Mouse (Mus musculus) neural tube, embryonic 13.5 days (tissue): ENCODE measurements around the gene Pknox2. TPM values are rescaled to one million over a fixed set of nuclear protein-coding genes. Genes with fewer than 3 reads are reported as not detected.
A peak's percentile ranks its signal among the peaks of the same experiment; 100 is the strongest.

ENCODE experiments used
- ATAC-seq: fragments of 200-750 bp; cut with Nextera tagmentation; 2 replicates; pipeline ENCODE4 v1.8.0; 2017; ENCODE audit warnings: low read depth, mild to moderate bottlenecking, moderate TSS enrichment, moderate library complexity
- H3K27ac ChIP-seq: fragments of 300-500 bp; sonication (generic); replicated peaks from 2 replicates; pipeline ENCODE4 v1.5.1; 2015; ENCODE audit warnings: moderate library complexity, mild to moderate bottlenecking, inconsistent platforms
- H3K27me3 ChIP-seq: fragments of 300-500 bp; sonication (generic); 2 replicates; pipeline ENCODE4 v1.6.1; 2015; ENCODE audit warnings: mild to moderate bottlenecking, inconsistent platforms
- H3K36me3 ChIP-seq: fragments of 300-500 bp; sonication (generic); 2 replicates; pipeline ENCODE4 v1.6.1; 2015; ENCODE audit warnings: mild to moderate bottlenecking, inconsistent platforms
- H3K4me1 ChIP-seq: fragments of 300-500 bp; sonication (generic); replicated peaks from 2 replicates; pipeline ENCODE4 v1.6.1; 2015; ENCODE audit warnings: inconsistent platforms
- H3K4me2 ChIP-seq: fragments of 300-500 bp; sonication (generic); 2 replicates; pipeline ENCODE4 v1.6.1; 2015; ENCODE audit warnings: inconsistent platforms, mild to moderate bottlenecking, moderate library complexity
- H3K4me3 ChIP-seq: fragments of 300-500 bp; sonication (generic); 2 replicates; pipeline ENCODE4 v1.5.1; 2015; ENCODE audit warnings: mild to moderate bottlenecking, inconsistent platforms
- H3K9ac ChIP-seq: fragments of 300-500 bp; sonication (generic); 2 replicates; pipeline ENCODE4 v1.6.1; 2015; ENCODE audit warnings: moderate library complexity, mild to moderate bottlenecking, inconsistent platforms
- H3K9me3 ChIP-seq: fragments of 300-500 bp; sonication (generic); 2 replicates; pipeline ENCODE4 v1.6.1; 2016; ENCODE audit warnings: inconsistent platforms
- WGBS: fragments of 180-500 bp; shearing (Covaris S2); methylation state at CpG from one replicate; pipeline ENCODE4 v1.1.7; 2015; 5-methylcytosine and 5-hydroxymethylcytosine counted together
- polyA plus RNA-seq: library from polyadenylated mRNA; unstranded; fragments of >200 nt; fragmentation: Nextera tagmentation; extraction: Ambion mirVana; gene quantifications from 2 replicates; pipeline ENCODE4 v1.2.1, GENCODE M21; 2015

Pknox2 gene
- polyA plus RNA-seq, 1 experiment from 2014 or later: 59.2 TPM

DNA sequence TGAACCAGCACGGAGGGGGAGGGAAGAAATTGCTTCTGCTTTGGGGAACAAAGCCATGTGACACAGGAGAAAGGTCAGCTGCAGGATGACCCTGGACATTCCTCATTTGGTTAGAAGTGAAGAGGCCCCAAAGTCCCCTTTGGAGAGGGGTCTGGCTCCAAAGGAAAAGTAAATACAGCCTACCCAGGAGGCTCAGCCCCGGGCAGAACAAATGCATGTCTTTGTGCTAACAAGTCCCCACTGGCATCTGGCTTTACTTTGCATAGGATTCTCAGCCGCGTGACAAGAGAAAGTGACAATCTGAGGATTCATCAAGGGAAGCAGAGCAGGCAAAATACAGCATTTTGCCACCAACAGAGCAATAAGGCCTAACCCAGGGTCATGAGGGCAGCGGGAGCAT is 54.1 kb downstream of the Pknox2 start:
- WGBS: 2% methylated on average over 5 of the region's 5 CpGs
- peak overlapping the region; percentile 79 for H3K27ac ChIP-seq
- H3K9me3 ChIP-seq: no peaks in the 10 kb centered on the region
- no peaks in the 10 kb centered on the region for H3K27me3 ChIP-seq
- no peak for ATAC-seq
- H3K4me3 ChIP-seq: no peak overlapping the region
- H3K4me1 ChIP-seq: peaks cover 86% of the 10 kb centered on the region
- no peak overlapping the region for H3K9ac ChIP-seq
- no peak overlapping the region for H3K4me2 ChIP-seq
- no peaks in the 10 kb centered on the region for H3K36me3 ChIP-seq

DNA sequence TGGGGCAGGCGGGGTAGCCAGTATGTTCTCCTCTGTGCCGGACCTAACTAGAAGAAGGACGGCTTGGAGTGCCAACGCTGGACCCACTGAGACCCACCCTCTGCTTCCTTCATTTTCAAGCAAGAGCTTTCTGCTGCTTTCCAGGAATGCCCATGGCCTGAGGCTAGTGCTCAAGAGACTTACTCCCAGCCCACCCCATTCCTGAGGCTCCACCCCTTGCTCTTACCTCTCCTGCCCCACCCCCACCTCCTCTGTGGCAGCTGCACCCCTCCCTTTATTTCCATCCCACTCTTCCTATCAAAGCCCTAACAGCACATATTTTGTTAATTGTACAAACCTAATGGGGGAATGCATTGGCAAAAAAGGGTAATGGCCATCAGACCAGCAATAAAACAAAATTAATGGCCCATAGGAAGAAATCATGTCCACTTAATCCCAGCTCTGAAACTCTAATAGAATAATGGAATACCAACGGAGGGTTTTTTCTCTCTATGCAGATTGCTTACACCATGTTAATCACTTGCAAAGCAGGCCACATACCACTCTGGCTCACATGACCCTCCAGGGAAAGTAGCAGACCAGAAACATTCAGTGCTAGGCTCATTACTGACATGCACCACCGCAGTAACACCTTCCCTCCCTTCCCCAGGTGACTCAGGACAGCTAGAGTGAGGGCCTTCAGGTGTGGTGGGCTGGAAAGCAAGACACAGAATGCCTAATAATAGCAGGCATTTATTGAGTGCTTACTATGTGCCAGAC is 57.1 kb downstream of the Pknox2 start:
- Histone ChIP-seq H3K9ac (peak overlapping the region; percentile 31; the same call in 1 of the 2 replicates), H3K27ac (peak overlapping the region; percentile 74), H3K36me3 (no peaks in the 10 kb centered on the region), H3K4me2 (no peak overlapping the region), H3K4me3 (no peak overlapping the region), H3K9me3 (no peaks in the 10 kb centered on the region), H3K4me1 (peaks cover 75% of the 10 kb centered on the region), H3K27me3 (no peaks in the 10 kb centered on the region)
- peak; percentile 75 for ATAC-seq
- 17% methylated on average over 6 of the region's 6 CpGs for WGBS

DNA sequence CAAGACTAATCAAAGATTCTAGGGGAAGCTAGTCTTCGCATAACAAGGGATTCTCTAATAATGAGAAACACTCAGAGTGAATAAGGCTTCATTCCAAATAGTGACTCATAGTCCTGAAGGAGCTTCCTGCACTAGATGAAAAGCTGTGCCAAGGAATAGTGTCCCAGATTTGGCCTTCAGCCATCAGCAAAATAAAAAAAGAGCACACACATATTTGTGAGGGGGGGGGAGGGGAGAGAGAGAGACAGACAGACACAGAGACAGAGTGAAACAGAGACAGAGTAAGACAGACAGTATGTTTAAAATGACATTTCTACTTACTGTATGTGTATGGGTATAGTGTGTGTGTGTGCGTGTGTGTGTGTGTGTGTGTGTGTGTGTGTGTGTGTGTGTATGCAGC is 61.8 kb downstream of the Pknox2 start:
- Histone ChIP-seq H3K27ac (0 out of 2 replicates have a peak overlapping the region, but pooled peaks have one; percentile 28), H3K4me2 (no peak overlapping the region), H3K9ac (no peak overlapping the region), H3K9me3 (no peaks in the 10 kb centered on the region), H3K27me3 (no peaks in the 10 kb centered on the region), H3K4me1 (peaks cover 50% of the 10 kb centered on the region), H3K36me3 (no peaks in the 10 kb centered on the region), H3K4me3 (no peak overlapping the region)
- ATAC-seq: no peak
- 69% methylated on average over 2 of the region's 2 CpGs for WGBS

DNA sequence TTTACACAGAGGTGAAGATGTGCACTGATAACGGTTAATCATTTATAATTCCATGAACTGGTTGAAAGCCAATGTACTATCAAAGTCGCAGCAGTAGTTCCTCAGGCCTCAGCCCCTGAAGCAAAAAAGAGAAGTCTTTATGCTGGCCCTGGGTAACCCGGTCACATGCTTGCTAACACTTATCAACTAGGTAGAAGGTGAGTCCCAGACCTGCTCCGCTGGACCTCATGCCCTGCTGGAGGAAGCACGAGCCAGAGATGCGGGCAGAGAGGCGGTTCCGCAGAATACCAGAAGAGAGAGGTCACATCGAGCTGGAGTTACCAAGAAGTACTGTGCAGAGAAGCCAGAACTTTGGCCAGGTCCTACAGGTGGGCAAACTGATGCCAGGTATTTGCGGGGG is 65.0 kb downstream of the Pknox2 start:
- no peak overlapping the region for H3K4me3 ChIP-seq
- no peaks in the 10 kb centered on the region for H3K9me3 ChIP-seq
- H3K27ac ChIP-seq: no peak overlapping the region
- H3K36me3 ChIP-seq: no peaks in the 10 kb centered on the region
- no peak for ATAC-seq
- H3K4me2 ChIP-seq: no peak overlapping the region
- WGBS: 96% methylated on average over 10 of the region's 10 CpGs
- peaks cover 49% of the 10 kb centered on the region for H3K4me1 ChIP-seq
- H3K9ac ChIP-seq: no peak overlapping the region
- no peaks in the 10 kb centered on the region for H3K27me3 ChIP-seq

DNA sequence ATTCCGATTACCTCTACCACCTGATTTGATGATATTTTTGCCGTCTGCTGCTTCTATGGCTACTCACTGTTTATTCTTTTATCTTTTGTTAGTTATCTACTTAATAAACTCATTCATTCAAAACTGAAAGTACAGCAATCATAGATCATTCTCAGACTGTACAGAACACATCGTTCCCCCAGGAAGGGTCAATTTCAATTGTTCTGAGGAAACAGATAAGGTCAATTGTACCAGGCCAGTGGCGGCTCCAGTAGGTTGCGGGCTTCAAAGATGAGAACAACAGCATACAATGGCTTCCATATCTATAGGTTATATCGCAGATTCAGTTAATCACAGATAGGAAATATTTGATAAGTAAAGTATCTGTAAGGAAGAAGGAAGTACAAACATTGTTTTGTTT is 66.9 kb downstream of the Pknox2 start:
- no peak for ATAC-seq
- 93% methylated on average over 6 of the region's 6 CpGs for WGBS
- Histone ChIP-seq H3K4me1 (peaks cover 60% of the 10 kb centered on the region), H3K4me2 (no peak overlapping the region), H3K27ac (no peak overlapping the region), H3K27me3 (no peaks in the 10 kb centered on the region), H3K4me3 (no peak overlapping the region), H3K9me3 (no peaks in the 10 kb centered on the region), H3K36me3 (no peaks in the 10 kb centered on the region), H3K9ac (no peak overlapping the region)

DNA sequence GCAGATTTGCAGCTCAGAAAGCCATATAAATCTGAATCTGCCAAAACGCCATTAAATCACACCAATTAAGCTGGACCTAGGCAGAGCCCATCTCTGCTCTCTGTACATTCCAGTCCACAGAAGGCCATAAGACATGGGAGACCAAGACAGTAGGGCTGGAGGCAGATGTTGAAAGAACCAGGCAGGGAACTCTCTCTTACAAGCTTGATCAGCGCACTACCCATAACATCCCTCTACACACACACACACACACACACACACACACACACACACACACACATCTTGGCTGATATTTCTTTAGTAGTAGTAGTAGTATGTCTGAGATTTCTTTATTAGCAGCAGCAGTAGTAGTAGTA is 70.2 kb downstream of the Pknox2 start:
- Histone ChIP-seq H3K9me3 (no peaks in the 10 kb centered on the region), H3K27me3 (no peaks in the 10 kb centered on the region), H3K9ac (peak overlapping the region; percentile 41), H3K4me2 (peak overlapping the region; percentile 39), H3K27ac (peak overlapping the region; percentile 92), H3K4me1 (peaks cover 74% of the 10 kb centered on the region), H3K4me3 (no peak overlapping the region), H3K36me3 (no peaks in the 10 kb centered on the region)
- peak; percentile 44 for ATAC-seq
- 32% methylated on average over 2 of the region's 2 CpGs for WGBS

DNA sequence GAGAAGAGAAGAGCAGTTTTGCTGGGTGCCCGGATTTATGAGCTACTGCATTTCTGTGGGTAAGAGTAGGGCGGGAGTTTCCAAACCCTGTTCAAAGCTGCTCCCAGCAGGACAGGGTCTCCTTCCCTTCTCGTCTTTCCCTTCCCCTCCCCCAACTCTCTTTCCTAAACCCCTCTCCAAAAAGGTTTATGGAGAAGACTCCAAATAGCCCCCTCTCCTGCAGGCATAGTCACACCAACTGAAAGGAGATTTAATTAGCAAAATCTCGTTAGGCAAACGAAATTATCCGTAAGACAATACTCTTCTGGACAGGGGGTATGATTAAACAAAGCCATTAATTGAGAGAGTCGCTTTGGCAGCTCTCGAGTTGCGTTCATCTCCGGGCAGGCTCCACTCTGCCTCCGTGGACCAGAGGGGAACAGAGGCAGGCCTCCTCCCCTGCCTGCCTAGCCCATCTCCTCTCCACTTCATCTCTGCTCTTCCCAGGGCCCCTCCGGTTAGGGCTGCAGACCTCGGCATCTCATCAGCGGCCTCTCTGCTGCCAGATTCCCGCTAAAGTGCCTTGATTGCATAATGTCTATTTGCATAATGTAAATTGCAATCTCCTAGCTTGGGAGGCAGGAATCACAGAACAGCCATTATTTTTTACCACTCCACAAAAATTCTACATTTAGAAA is 70.7 kb downstream of the Pknox2 start:
- peak overlapping the region; percentile 39 for H3K4me2 ChIP-seq

DNA sequence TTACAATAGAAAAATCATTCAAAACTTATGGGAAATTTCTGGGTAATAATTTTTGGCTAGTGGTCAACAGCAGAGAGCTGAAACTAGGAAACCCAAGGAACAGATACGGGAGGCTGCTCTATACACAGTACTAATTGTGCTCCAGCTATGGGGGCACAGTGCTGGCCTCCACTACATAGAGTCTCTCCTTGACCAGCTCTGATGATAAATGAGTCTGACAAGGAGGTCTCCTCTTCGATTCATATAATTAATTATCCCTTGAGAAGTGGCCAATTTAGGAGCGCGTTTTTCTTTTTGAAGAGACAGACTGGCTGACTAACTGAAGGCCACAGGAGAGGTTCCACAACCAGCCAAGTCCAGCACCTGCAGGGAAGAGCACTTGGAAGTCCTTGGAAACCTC is 71.3 kb downstream of the Pknox2 start:
- H3K27ac ChIP-seq: peak overlapping the region; percentile 92
- peaks cover 77% of the 10 kb centered on the region for H3K4me1 ChIP-seq
- WGBS: 29% methylated on average over 4 of the region's 4 CpGs
- ATAC-seq: no peak
- H3K36me3 ChIP-seq: no peaks in the 10 kb centered on the region
- H3K9me3 ChIP-seq: no peaks in the 10 kb centered on the region
- no peaks in the 10 kb centered on the region for H3K27me3 ChIP-seq
- H3K4me2 ChIP-seq: peak overlapping the region; percentile 39; the same call in 1 of the 2 replicates
- H3K4me3 ChIP-seq: no peak overlapping the region
- H3K9ac ChIP-seq: no peak overlapping the region

More for the DNA sequence above, 70.7 kb downstream of the Pknox2 start:
- Histone ChIP-seq H3K27ac (peak overlapping the region; percentile 92), H3K9ac (peak overlapping the region; percentile 41), H3K4me3 (no peak overlapping the region), H3K27me3 (no peaks in the 10 kb centered on the region), H3K4me1 (peaks cover 73% of the 10 kb centered on the region), H3K36me3 (no peaks in the 10 kb centered on the region), H3K9me3 (no peaks in the 10 kb centered on the region)
- ATAC-seq: peak; percentile 84
- WGBS: 5% methylated on average over 15 of the region's 15 CpGs

DNA sequence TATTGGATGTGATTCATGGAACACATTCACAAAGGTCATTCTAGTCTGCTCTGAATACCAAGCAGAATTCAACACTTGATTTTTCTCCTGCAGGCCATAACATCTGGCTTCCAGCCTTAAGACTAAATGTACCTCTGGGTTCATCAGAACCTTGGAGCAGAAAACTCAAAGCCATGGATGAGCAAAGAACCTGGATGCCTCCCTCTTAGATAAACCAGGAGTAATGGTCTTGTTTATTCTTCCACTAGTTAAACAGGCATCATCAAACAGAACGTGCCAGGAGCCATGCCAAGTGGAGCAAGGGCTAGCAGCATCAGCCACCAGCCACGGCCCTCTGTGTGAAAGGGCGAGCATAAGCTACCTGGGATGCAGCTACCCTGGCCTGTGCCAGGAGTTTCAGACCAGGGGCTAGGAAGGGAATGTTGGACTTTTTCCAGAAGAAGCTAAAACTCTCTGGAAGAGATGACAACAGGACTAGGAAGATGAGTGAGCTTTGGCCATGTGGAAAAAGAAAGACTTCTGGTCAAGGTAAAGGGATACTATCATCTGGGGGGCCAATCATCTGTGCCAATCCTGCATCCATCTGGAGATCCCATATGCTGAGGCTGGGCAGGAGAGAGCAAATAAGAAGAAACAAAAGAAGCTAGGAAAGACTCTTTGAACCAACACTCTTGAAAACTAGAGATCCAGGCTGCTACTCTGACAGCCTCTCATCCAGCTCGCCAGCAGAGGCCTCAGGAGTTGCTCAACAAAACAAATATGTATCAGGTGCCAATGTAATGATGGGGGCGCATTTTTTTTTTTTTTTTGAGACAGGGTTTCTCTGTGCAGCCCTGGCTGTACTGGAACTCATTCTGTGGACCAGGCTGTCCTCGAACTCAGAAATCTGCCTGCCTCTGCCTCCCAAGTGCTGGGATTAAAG is 77.6 kb downstream of the Pknox2 start:
- peak overlapping the region; percentile 93 for H3K27ac ChIP-seq

DNA sequence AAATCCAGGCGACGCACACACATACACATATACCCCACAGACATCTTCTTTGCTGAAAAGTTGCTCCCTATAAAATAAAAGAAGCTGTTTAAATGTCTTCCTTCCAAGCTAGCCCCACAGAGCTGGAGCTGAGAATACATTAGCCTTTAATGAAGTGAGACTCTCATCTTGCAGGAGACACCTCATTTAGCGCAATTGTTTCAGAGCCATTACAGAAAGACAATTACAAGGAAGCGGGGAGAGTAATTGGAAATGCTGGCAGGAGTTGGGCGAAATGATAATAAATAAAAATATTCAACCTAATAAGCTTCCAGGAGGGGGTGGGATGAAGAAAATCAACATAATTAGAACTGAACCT is 79.8 kb downstream of the Pknox2 start:
- ATAC-seq: peak; percentile 65
- WGBS: 31% methylated on average over 5 of the region's 5 CpGs
- Histone ChIP-seq H3K27me3 (no peaks in the 10 kb centered on the region), H3K4me2 (no peak overlapping the region; the same call in 1 of the 2 replicates), H3K4me3 (no peak overlapping the region), H3K36me3 (no peaks in the 10 kb centered on the region), H3K9me3 (no peaks in the 10 kb centered on the region), H3K27ac (peak overlapping the region; percentile 93), H3K4me1 (peaks cover 77% of the 10 kb centered on the region), H3K9ac (peak overlapping the region; percentile 10; the same call in 1 of the 2 replicates)

More for the DNA sequence above, 77.6 kb downstream of the Pknox2 start:
- Histone ChIP-seq H3K36me3 (no peaks in the 10 kb centered on the region), H3K4me2 (no peak overlapping the region), H3K9ac (no peak overlapping the region), H3K9me3 (no peaks in the 10 kb centered on the region), H3K4me1 (peaks cover 91% of the 10 kb centered on the region), H3K27me3 (no peaks in the 10 kb centered on the region), H3K4me3 (no peak overlapping the region)
- 90% methylated on average over 6 of the region's 6 CpGs for WGBS
- no peak for ATAC-seq

DNA sequence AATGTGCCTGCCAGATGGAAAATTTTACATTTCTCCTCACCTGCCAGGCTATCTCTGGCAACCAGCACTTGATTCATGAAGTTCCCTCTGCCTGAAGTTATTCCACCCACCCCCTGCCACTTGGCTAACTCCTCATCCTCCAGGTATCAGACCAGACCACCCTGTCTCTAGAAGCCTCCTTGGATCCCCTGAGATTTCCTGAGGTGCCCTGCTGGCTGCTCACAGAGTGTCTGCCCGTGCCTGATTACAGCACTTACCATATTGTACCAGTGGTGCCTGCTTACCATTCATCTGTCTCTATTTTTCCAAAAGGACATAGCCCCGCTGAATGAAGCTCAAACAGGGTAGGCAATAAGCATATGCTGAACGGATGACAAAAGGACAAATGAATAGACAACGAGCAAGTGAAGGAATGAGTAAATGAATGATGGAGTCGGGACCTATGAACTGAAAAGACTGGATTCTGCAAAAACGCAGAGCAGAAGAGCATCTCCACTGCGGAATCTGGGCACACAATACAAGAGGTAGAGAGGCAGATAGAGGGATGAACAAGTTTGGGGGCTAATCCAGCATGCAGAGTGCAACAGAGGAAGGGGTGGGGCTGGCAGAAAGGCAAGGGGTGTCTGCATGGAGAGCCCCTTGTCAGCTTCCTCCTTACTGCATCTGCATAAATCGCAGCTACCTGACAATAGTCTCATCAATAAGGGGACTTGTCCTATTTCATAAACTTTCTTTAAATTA is 80.3 kb downstream of the Pknox2 start:
- ATAC-seq: peak; percentile 63
- H3K27me3 ChIP-seq: no peaks in the 10 kb centered on the region
- peaks cover 75% of the 10 kb centered on the region for H3K4me1 ChIP-seq
- H3K27ac ChIP-seq: peak overlapping the region; percentile 93
- H3K4me2 ChIP-seq: peak overlapping the region; percentile 29
- no peak overlapping the region for H3K4me3 ChIP-seq
- peak overlapping the region; percentile 10; the same call in 1 of the 2 replicates for H3K9ac ChIP-seq
- WGBS: 45% methylated on average over 8 of the region's 8 CpGs
- no peaks in the 10 kb centered on the region for H3K9me3 ChIP-seq
- no peaks in the 10 kb centered on the region for H3K36me3 ChIP-seq
